Mouse (Mus musculus): ENCODE measurements around the gene Lpin1.

Lpin1 gene

DNA sequence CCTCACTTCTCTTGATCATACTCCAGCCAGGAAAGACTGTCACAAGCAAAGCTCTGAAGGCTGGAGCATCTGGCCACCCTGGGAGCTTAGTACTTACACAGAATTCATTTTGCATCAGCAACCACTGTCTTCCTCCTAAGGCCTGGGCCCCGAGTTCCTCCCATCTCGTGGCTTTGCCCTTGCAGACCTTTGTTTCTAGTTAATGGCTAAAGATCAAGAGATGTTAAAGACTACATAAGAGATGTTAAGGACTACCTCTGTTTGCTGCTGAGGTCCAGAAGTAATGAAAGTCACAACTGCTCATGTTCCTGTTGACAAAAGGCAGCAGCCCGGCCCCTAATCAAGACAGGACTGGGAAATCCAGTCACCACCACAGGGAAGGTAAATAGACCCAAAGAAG is 82.8 kb downstream of the Lpin1 start:
- no peak for DNase-seq (ENCODE audit: low spot score in 2 of 2)

GRCm38 (mm10) chr12:16526862-16527261 is 83.9 kb downstream of the Lpin1 start:
- no peak for DNase-seq (ENCODE audit: low spot score in 2 of 2)

- DNase-seq (ENCODE audit: low spot score in 2 of 2) = no peak
Observed at GRCm38 (mm10) chr12:16526134-16526533, 84.6 kb downstream of the Lpin1 start.

DNA sequence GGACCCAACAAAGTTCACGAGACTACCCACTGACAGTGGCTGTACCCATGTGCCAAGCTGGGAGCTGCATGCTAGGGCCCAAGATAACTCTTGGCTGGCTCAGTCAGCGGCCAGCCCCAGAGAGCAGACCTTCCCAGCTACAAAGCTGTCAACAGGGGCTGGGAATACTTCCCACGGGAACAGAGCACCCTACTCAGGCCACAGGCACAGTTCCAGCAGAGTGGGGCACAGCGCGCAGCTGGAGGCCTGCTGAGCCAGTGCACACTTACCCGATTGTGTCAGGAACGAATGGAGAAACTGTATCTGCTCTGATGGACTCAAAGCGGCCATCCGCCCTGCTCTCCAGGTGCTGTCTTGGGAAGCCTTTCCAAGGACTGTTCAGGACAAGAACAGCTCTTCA is 95.6 kb downstream of the Lpin1 start:
- no peak for DNase-seq (ENCODE audit: low spot score in 2 of 2)

- no peak for DNase-seq (ENCODE audit: low spot score in 2 of 2)
Observed at GRCm38 (mm10) chr12:16512991-16513390, 97.8 kb downstream of the Lpin1 start.

GRCm38 (mm10) chr12:16509122-16509752 is 101.5 kb downstream of the Lpin1 start:
- peak; percentile 49 to 64 for DNase-seq (ENCODE audit: low spot score in 2 of 2)

DNA sequence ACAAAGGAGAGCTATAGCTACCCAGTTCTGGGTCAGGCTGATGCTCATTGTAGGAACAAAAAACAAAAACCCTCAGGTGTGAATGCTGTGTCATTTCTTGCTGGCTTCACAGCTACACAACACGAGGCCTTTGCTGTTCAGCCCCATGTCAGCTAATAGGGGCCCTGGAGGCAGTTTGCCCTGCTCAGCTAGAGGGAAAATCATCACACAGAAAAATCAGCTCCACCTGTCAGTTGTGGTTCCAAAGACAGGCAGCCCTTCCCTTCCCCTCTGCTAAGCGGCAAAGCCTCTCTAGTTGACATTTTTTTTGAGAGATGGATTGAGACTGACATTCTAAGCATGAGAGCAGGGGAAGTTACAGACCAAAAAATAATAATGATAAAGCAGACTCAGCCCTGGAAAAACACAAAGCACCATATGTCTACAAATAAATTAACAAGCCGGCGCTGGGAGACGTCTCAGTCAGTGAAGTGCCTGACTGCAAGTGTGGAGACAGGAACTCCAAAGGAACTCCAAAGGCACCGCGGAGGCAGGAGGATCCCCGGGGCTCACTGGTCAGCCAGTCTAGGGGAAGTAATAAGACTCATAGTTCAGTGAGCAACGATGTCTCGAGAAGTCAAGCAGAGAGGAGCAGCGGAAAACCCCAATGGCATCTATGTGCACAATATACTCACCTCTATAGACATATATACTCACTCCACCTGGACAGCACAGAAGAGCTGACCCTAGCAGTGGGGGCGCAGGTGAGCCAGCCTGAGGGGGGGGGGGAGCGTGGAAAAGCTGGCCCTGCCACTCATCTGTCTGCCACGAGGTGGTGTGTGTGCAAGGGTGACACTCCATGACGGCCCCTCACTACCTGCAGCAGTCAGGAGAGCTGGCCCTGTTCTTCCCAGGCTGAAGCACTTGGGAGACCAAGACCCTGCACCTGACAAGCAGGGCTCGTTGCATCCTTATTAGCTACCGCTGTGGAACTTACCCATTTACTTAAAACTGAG is 103.7 kb downstream of the Lpin1 start:
- DNase-seq (ENCODE audit: low spot score in 2 of 2) = no peak

- DNase-seq (ENCODE audit: low spot score in 2 of 2) = no peak
Observed at GRCm38 (mm10) chr12:16504244-16504643, 106.5 kb downstream of the Lpin1 start.

DNA sequence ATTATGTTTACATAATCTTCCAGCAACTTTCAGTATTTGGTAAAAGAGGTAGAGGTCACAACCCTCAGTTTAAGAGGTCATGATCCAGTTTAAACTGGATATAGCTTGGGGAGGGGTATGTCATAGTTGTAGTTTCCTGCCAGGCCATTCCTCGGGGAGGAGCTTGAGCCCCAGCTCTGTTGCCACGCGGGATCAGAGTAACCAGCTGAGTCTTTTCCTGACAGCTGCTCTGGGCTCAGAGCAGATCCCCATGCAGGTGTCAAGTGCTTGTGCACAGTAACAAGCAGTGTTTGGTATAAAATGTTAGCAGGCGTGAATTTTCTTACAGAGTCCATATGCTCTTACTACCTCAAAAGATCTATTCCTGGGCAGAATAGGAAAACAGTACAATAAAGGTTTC is 112.8 kb downstream of the Lpin1 start:
- DNase-seq (ENCODE audit: low spot score in 2 of 2) = no peak

DNA sequence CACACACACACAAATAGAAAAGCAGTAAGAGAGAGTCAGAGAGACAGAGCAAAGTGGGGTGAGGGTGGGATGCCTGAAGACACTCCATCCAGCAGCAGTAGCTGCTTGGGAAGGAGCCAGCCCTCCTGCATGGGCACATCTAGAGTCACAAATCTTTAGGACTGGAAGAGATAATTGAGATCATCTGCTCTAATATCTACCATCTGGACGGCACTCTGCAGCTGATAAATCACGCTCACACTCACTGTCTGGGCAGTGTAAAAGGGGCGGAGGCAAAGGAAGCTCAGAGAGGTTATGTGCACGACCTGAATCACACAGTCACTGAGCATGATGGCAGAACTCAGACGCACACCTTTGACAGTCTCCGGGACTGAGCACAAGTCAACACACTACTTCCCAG is 118.1 kb downstream of the Lpin1 start:
- DNase-seq (ENCODE audit: low spot score in 2 of 2) = no peak

- DNase-seq (ENCODE audit: low spot score in 2 of 2) = no peak
Observed at GRCm38 (mm10) chr12:16488899-16489298, 121.9 kb downstream of the Lpin1 start.

GRCm38 (mm10) chr12:16487453-16487852 is 123.3 kb downstream of the Lpin1 start:
- DNase-seq (ENCODE audit: low spot score in 2 of 2) = no peak
